In the genomic region with DNA sequence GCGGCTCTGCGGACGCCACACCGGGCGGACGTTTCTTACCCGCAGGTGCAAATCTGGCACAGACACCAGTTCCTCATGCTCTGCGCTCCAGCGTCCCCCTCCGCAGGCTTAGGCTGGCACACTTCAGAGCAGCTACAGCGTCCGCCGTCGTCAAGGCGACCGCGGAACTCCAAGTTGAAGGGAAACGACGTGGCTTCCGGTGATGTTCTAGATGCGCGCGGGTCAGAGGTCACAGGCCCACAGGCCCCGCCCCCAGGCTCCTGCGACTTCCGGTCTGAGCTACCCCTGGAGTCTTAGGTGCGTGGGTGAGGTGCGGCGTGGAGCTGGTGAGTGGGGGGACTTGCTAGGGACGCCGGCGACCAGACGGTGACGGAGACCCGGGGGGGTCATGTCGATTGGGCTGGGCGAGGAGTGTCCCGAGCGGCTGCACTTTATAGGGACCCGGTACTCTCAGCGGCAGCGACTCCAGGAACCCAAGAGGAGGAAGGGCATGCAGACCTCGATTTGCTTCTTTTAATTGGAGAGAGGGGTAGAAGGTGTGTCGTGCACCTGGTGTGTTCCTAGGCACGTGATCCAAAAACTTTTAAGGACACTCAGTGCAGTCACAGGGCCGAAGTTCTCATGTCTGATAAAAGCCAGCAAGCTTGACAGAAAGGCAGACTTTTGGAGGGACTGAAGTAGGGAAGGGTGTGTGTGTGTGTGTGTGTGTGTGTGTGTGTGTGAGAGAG, we compare ENCODE assay signal across 8 mouse cellular contexts. TPM values are rescaled to one million over a fixed set of nuclear protein-coding genes. Genes with fewer than 3 reads are reported as not detected.
A peak's percentile ranks its signal among the peaks of the same experiment; 100 is the strongest.
DNase-seq lines count a peak whose midpoint lies in the region; ATAC-seq and TF ChIP-seq lines count a peak whose summit lies in the region.

Gene Saxo2 (minus strand): TSS at position 176 of the 728 bp plus-strand sequence.
Gene Efl1 (plus strand): TSS at position 262 of the 728 bp plus-strand sequence.

- no peak for TF ChIP-seq CTCF in heart, adult 2 months (IDR thresholded peaks at IDR 0.05)

- peak within 1 kb of the TSS; percentile 69 for H3K4me2 ChIP-seq in embryonic facial prominence, embryonic 13.5 days
- peak within 1 kb of the TSS; percentile 68 for H3K4me2 ChIP-seq in limb, embryonic 13.5 days (replicated peaks)
- H3K4me2 ChIP-seq in midbrain, embryonic 16.5 days (ENCODE audit: low read length): peak within 1 kb of the TSS; percentile 61

- peak; percentile 94 for DNase-seq in 3134 (ENCODE audit: extremely low read depth, insufficient read length, low spot score)
- DNase-seq in adrenal gland, postnatal 36 days: peak; percentile 95 to 97
- DNase-seq in heart, adult 2 months: peak; percentile 94
- peak; percentile 94 to 97 for DNase-seq in kidney, adult 8-10 months
- DNase-seq in spleen, postnatal 10 days (ENCODE audit: low spot score in 2 of 2): peak; percentile 87 to 98

- WGBS in embryonic facial prominence, embryonic 13.5 days: under 1% methylated on average over 46 of the region's 46 CpGs
- WGBS in heart, adult 2 months: under 1% methylated on average over 46 of the region's 46 CpGs
- 0% methylated on average over 46 of the region's 46 CpGs for WGBS in limb, embryonic 13.5 days
- 0% methylated on average over 46 of the region's 46 CpGs for WGBS in midbrain, embryonic 16.5 days

- intact Hi-C loops in heart, adult 2 months (cut with DNase I): no loop called here

- H3K4me3 ChIP-seq in embryonic facial prominence, embryonic 13.5 days: peak within 1 kb of the TSS; percentile 75
- peak within 1 kb of the TSS; percentile 69 for H3K4me3 ChIP-seq in heart, adult 2 months
- peak within 1 kb of the TSS; percentile 72 for H3K4me3 ChIP-seq in limb, embryonic 13.5 days
- peak within 1 kb of the TSS; percentile 57 for H3K4me3 ChIP-seq in midbrain, embryonic 16.5 days (ENCODE audit: low read depth, low read length)

- no peaks in the 10 kb centered on the region for H3K27me3 ChIP-seq in embryonic facial prominence, embryonic 13.5 days
- H3K27me3 ChIP-seq in heart, adult 2 months (ENCODE audit: control insufficient read depth, insufficient read depth, low read length): no peaks in the 10 kb centered on the region
- H3K27me3 ChIP-seq in limb, embryonic 13.5 days: no peaks in the 10 kb centered on the region
- H3K27me3 ChIP-seq in midbrain, embryonic 16.5 days (ENCODE audit: control insufficient read depth, insufficient read depth, low read depth, low read length): no peaks in the 10 kb centered on the region

- peak; percentile 91 for ATAC-seq in embryonic facial prominence, embryonic 13.5 days (ENCODE audit: insufficient number of reproducible peaks, insufficient read depth, low FRiP score, low TSS enrichment, low read depth)
- ATAC-seq in limb, embryonic 13.5 days (ENCODE audit: low FRiP score, low read depth): peak; percentile 96
- ATAC-seq in midbrain, embryonic 16.5 days: peak; percentile 99

- H3K4me1 ChIP-seq in embryonic facial prominence, embryonic 13.5 days: peaks cover 11% of the 10 kb centered on the region
- H3K4me1 ChIP-seq in heart, adult 2 months (ENCODE audit: control insufficient read depth, insufficient read depth, low read length): peaks cover 3% of the 10 kb centered on the region
- H3K4me1 ChIP-seq in limb, embryonic 13.5 days: peaks cover 19% of the 10 kb centered on the region
- peaks cover 12% of the 10 kb centered on the region for H3K4me1 ChIP-seq in midbrain, embryonic 16.5 days (ENCODE audit: control insufficient read depth, insufficient read depth, low read length)

- no peaks in the 10 kb centered on the region for H3K79me2 ChIP-seq in heart, adult 2 months (replicated peaks; ENCODE audit: control insufficient read depth, insufficient read depth, low read length)

- H3K27ac ChIP-seq in embryonic facial prominence, embryonic 13.5 days: no peak within 1 kb of the TSS
- peak within 1 kb of the TSS; percentile 63 for H3K27ac ChIP-seq in heart, adult 2 months
- H3K27ac ChIP-seq in limb, embryonic 13.5 days: no peak within 1 kb of the TSS
- 0 out of 2 replicates have a peak within 1 kb of the TSS, but pooled peaks have one; percentile 33 for H3K27ac ChIP-seq in midbrain, embryonic 16.5 days (ENCODE audit: low read length)

- H3K9me3 ChIP-seq in embryonic facial prominence, embryonic 13.5 days: no peaks in the 10 kb centered on the region
- H3K9me3 ChIP-seq in limb, embryonic 13.5 days: no peaks in the 10 kb centered on the region
- H3K9me3 ChIP-seq in midbrain, embryonic 16.5 days (replicated peaks; ENCODE audit: control insufficient read depth, low read length, poor library complexity, severe bottlenecking): no peaks in the 10 kb centered on the region

- H3K36me3 ChIP-seq in embryonic facial prominence, embryonic 13.5 days: peaks cover 6% of the 10 kb centered on the region; the same call in 1 of the 2 replicates
- H3K36me3 ChIP-seq in heart, adult 2 months (ENCODE audit: control insufficient read depth, insufficient read depth, low read length): no peaks in the 10 kb centered on the region
- peaks cover 5% of the 10 kb centered on the region; the same call in 1 of the 2 replicates for H3K36me3 ChIP-seq in limb, embryonic 13.5 days
- H3K36me3 ChIP-seq in midbrain, embryonic 16.5 days (ENCODE audit: control insufficient read depth, insufficient read depth, low read length): no peaks in the 10 kb centered on the region

- TF ChIP-seq POLR2A in heart, adult 2 months (IDR thresholded peaks at IDR 0.05; ENCODE audit: insufficient read depth, low read depth, low read length): 0 out of 2 replicates have a peak, but pooled peaks have one; percentile 38

- peak within 1 kb of the TSS; percentile 81 for H3K9ac ChIP-seq in embryonic facial prominence, embryonic 13.5 days
- peak within 1 kb of the TSS; percentile 81 for H3K9ac ChIP-seq in heart, adult 2 months (ENCODE audit: low read depth, low read length)
- H3K9ac ChIP-seq in limb, embryonic 13.5 days: peak within 1 kb of the TSS; percentile 71
- peak within 1 kb of the TSS; percentile 64 for H3K9ac ChIP-seq in midbrain, embryonic 16.5 days (ENCODE audit: low read depth, low read length)

- TF ChIP-seq EP300 in heart, adult 2 months (IDR thresholded peaks at IDR 0.05; ENCODE audit: insufficient read depth, low read depth, low read length): no peak

RNA-seq across cellular contexts. Expression of gene Saxo2, which starts in this region (rescaled TPM):
- 1 to 10 TPM in 1 of 2 experiments, under 1 TPM in 1; 0.86 to 1.5 TPM for total RNA-seq in adrenal gland, postnatal 36 days (2021)
- polyA plus RNA-seq in embryonic facial prominence, embryonic 13.5 days (2015; fragmentation: Nextera tagmentation; extraction: Ambion mirVana): 7.1 and 9.7 TPM in 2 replicates
- total RNA-seq in heart, adult 2 months (2021): 1 to 10 TPM; 1.8 to 2.0 TPM
- 4.1 and 4.2 TPM in 2 replicates for polyA plus RNA-seq in heart, adult 2 months (2012; rRNA removed)
- polyA plus RNA-seq in limb, embryonic 13.5 days (2015; fragmentation: Nextera tagmentation; extraction: Ambion mirVana): 6.7 and 7.0 TPM in 2 replicates
- polyA plus RNA-seq in midbrain, embryonic 16.5 days (2015; fragmentation: Nextera tagmentation; extraction: Ambion mirVana): 24.5 and 30.5 TPM in 2 replicates

RNA-seq across cellular contexts. Expression of gene Efl1, which starts in this region (rescaled TPM):
- 10 to 100 TPM; 17.9 to 22.5 TPM for total RNA-seq in adrenal gland, postnatal 36 days (2021)
- 25.0 and 25.5 TPM in 2 replicates for polyA plus RNA-seq in embryonic facial prominence, embryonic 13.5 days (2015; fragmentation: Nextera tagmentation; extraction: Ambion mirVana)
- total RNA-seq in heart, adult 2 months (2021): 1 to 10 TPM; 8.7 to 9.3 TPM
- 2.8 and 6.1 TPM in 2 replicates for polyA plus RNA-seq in heart, adult 2 months (2012; rRNA removed)
- polyA plus RNA-seq in limb, embryonic 13.5 days (2015; fragmentation: Nextera tagmentation; extraction: Ambion mirVana): 24.2 and 26.0 TPM in 2 replicates
- 17.3 and 18.2 TPM in 2 replicates for polyA plus RNA-seq in midbrain, embryonic 16.5 days (2015; fragmentation: Nextera tagmentation; extraction: Ambion mirVana)

Comparison
In these comparisons a context has a peak if more than half of its experiments do, and no peak if none do; other contexts are left out.
1. H3K27ac ChIP-seq: peak in heart, adult 2 months (single experiment) and midbrain, embryonic 16.5 days (single experiment); none in embryonic facial prominence, embryonic 13.5 days (single experiment) and limb, embryonic 13.5 days (single experiment).
2. Peak in every context shown above with its lines, with median percentiles within 50 percentile points of each other: DNase-seq, ATAC-seq, H3K4me2 ChIP-seq, H3K4me3 ChIP-seq and H3K9ac ChIP-seq.